Mouse (Mus musculus): ENCODE measurements around the gene Cib4. TPM values are rescaled to one million over a fixed set of nuclear protein-coding genes. Genes with fewer than 3 reads are reported as not detected.

Gene Cib4
- polyA plus RNA-seq, 1 experiment = not detected

- Histone ChIP-seq H3K27me3 (ENCODE audit: control insufficient read depth, insufficient read depth, low read length) (no peaks in the 10 kb centered on the region), H3K36me3 (ENCODE audit: control insufficient read depth, insufficient read depth, low read length) (no peaks in the 10 kb centered on the region), H3K4me3 (ENCODE audit: control insufficient read depth, insufficient read depth, low read length) (no peak overlapping the region), H3K27ac (ENCODE audit: control insufficient read depth, insufficient read depth, low read length) (no peak overlapping the region), H3K4me1 (replicated peaks; ENCODE audit: control insufficient read depth, insufficient read depth, low read length) (no peaks in the 10 kb centered on the region)
- DNase-seq = no peak
- TF ChIP-seq POLR2A (IDR thresholded peaks at IDR 0.05; ENCODE audit: control insufficient read depth, extremely low read depth, insufficient read depth, low read length, poor library complexity) (no peak), CTCF (IDR thresholded peaks at IDR 0.05; ENCODE audit: borderline replicate concordance, control insufficient read depth, extremely low read depth, insufficient read depth, low read length, poor library complexity) (no peak)
- 29% methylated on average over 2 of the region's 2 CpGs for WGBS
Observed at GRCm38 (mm10) chr5:30548681-30549080, 3.0 kb upstream of the Cib4 start.

DNA sequence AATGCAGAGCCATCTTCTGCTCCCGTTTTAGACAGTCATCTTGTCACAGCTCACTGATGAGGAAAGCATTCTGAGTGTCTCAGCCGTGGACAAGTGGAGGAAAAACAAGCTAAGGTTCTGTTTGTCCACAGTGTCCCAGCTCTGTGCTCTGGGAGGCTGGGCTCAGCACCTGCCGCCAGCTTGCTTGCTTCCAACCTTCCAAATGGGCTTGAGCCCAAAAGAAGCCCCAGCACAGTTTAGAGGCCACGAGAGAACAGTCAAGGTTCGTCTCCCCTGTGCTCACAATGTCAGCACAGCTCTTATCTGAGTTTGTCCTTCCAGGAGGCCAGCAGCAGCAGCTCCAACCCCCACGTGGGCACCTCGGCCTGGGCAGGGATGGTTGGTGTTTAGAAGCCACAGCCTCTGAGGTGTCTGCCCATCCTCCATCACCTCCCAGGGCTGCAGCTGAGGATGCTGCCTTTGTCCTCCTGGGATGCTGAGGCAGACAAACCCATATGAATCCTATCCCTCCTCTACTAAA is 9.5 kb downstream of the Cib4 start:
- Histone ChIP-seq H3K36me3 (ENCODE audit: control insufficient read depth, insufficient read depth, low read length) (no peaks in the 10 kb centered on the region), H3K4me1 (replicated peaks; ENCODE audit: control insufficient read depth, insufficient read depth, low read length) (no peaks in the 10 kb centered on the region), H3K27ac (ENCODE audit: control insufficient read depth, insufficient read depth, low read length) (no peak overlapping the region), H3K27me3 (ENCODE audit: control insufficient read depth, insufficient read depth, low read length) (no peaks in the 10 kb centered on the region), H3K4me3 (ENCODE audit: control insufficient read depth, insufficient read depth, low read length) (no peak overlapping the region)
- no peak for DNase-seq
- WGBS = 72% methylated on average over 7 of the region's 7 CpGs
- TF ChIP-seq CTCF (IDR thresholded peaks at IDR 0.05; ENCODE audit: borderline replicate concordance, control insufficient read depth, extremely low read depth, insufficient read depth, low read length, poor library complexity) = no peak
- no peak for TF ChIP-seq POLR2A (IDR thresholded peaks at IDR 0.05; ENCODE audit: control insufficient read depth, extremely low read depth, insufficient read depth, low read length, poor library complexity)

DNA sequence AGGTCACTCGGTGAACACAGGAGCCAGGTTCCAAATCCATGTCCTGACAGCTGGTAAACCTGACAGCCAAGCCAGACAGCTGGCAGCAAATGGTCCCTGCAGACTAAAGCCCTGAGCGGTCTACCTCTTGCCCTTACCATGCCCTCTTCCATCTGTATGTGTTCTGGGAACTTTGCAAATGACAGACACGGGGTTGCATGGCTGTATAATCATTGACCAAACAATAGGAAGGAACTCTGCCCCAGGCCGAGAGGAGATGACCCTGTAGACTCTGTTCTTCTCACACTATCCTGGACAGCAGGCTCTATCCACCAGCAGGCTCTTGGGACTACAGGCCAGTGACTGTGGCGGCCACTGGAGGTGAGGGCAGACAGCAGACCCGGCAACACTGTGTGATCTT is 11.0 kb downstream of the Cib4 start:
- H3K27me3 ChIP-seq (ENCODE audit: control insufficient read depth, insufficient read depth, low read length) = no peaks in the 10 kb centered on the region
- WGBS = 82% methylated on average over 6 of the region's 6 CpGs
- H3K4me1 ChIP-seq (replicated peaks; ENCODE audit: control insufficient read depth, insufficient read depth, low read length) = no peaks in the 10 kb centered on the region
- TF ChIP-seq CTCF (IDR thresholded peaks at IDR 0.05; ENCODE audit: borderline replicate concordance, control insufficient read depth, extremely low read depth, insufficient read depth, low read length, poor library complexity) = no peak
- no peak for TF ChIP-seq POLR2A (IDR thresholded peaks at IDR 0.05; ENCODE audit: control insufficient read depth, extremely low read depth, insufficient read depth, low read length, poor library complexity)
- no peak overlapping the region for H3K4me3 ChIP-seq (ENCODE audit: control insufficient read depth, insufficient read depth, low read length)
- H3K36me3 ChIP-seq (ENCODE audit: control insufficient read depth, insufficient read depth, low read length) = no peaks in the 10 kb centered on the region
- H3K27ac ChIP-seq (ENCODE audit: control insufficient read depth, insufficient read depth, low read length) = no peak overlapping the region
- DNase-seq = no peak

- no peak for DNase-seq
- no peaks in the 10 kb centered on the region for H3K4me1 ChIP-seq (replicated peaks; ENCODE audit: control insufficient read depth, insufficient read depth, low read length)
- no peaks in the 10 kb centered on the region for H3K27me3 ChIP-seq (ENCODE audit: control insufficient read depth, insufficient read depth, low read length)
- no peaks in the 10 kb centered on the region for H3K36me3 ChIP-seq (ENCODE audit: control insufficient read depth, insufficient read depth, low read length)
- TF ChIP-seq POLR2A (IDR thresholded peaks at IDR 0.05; ENCODE audit: control insufficient read depth, extremely low read depth, insufficient read depth, low read length, poor library complexity) = no peak
- TF ChIP-seq CTCF (IDR thresholded peaks at IDR 0.05; ENCODE audit: borderline replicate concordance, control insufficient read depth, extremely low read depth, insufficient read depth, low read length, poor library complexity) = no peak
- WGBS = 65% methylated on average over 4 of the region's 4 CpGs
- H3K27ac ChIP-seq (ENCODE audit: control insufficient read depth, insufficient read depth, low read length) = no peak overlapping the region
- H3K4me3 ChIP-seq (ENCODE audit: control insufficient read depth, insufficient read depth, low read length) = no peak overlapping the region
Observed at GRCm38 (mm10) chr5:30528906-30529305, 16.7 kb downstream of the Cib4 start.

DNA sequence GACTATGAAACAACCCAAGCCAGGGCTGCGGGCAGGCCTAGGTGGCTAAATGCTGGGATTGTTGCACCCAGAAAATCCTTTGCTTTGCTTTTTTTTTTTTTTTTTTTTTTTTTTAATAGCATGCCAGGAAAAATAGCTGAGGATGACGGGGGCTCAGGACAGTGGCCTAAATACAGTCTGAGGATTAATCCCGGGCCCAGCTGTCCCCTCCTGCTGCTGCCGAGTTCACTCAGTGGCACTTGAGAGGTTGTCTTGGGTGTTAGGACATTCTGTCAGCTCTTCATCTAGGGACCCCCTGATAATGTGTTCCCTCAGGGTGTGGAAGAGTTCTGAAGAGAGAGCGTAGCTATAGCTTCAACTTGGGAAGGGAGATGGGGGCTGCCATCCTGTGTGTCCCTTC is 18.5 kb downstream of the Cib4 start:
- Histone ChIP-seq H3K27ac (ENCODE audit: control insufficient read depth, insufficient read depth, low read length) (no peak overlapping the region), H3K4me3 (ENCODE audit: control insufficient read depth, insufficient read depth, low read length) (no peak overlapping the region), H3K4me1 (replicated peaks; ENCODE audit: control insufficient read depth, insufficient read depth, low read length) (no peaks in the 10 kb centered on the region), H3K27me3 (ENCODE audit: control insufficient read depth, insufficient read depth, low read length) (no peaks in the 10 kb centered on the region), H3K36me3 (ENCODE audit: control insufficient read depth, insufficient read depth, low read length) (no peaks in the 10 kb centered on the region)
- DNase-seq = no peak
- 97% methylated on average over 5 of the region's 5 CpGs for WGBS
- no peak for TF ChIP-seq CTCF (IDR thresholded peaks at IDR 0.05; ENCODE audit: borderline replicate concordance, control insufficient read depth, extremely low read depth, insufficient read depth, low read length, poor library complexity)
- no peak for TF ChIP-seq POLR2A (IDR thresholded peaks at IDR 0.05; ENCODE audit: control insufficient read depth, extremely low read depth, insufficient read depth, low read length, poor library complexity)

DNA sequence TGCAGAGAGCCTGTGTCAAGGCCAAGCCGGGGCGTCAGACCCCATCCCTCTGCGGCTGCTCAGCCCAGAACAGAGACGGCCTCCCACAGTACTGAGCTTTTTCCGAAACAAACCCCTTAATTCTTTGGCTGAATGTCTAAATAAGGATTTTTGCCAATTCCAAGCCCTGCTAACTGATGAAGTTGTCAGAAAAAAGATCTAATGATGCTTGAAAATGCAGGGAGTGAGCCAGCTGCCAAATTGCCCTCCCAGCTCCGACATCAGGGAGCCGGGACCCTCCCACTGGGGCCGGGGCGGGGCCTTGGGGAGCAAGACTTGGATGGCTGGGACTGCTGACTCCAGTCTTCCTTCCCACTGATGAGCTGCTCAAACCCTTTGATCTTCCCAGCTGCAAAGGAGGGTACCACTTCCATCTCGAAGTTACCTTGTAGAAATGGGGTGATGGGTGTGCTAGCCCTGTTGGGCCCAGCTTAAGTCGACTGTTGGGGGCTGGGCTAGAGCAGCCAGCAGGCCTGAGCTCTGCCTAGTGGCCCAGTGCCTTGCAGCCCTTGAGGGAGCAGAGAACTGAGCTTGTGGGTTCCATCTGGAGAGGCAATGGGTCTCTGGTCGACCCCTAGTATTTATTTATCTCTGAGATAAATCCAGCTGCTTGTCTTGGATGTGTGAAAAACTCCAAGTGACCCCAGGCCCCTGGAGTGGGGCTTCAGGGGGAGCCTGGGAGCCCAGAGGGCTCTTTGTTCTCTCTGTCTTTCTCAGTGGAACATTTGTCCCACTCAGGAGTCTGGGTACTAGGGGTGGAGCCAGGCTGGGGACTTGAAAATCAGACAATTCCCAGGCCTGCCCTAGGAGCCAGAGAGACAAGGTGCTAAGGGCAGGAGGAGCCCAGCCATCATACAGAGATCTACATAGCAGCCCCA is 19.5 kb downstream of the Cib4 start:
- H3K27me3 ChIP-seq (ENCODE audit: control insufficient read depth, insufficient read depth, low read length) = no peaks in the 10 kb centered on the region
- H3K4me1 ChIP-seq (replicated peaks; ENCODE audit: control insufficient read depth, insufficient read depth, low read length) = no peaks in the 10 kb centered on the region
- H3K36me3 ChIP-seq (ENCODE audit: control insufficient read depth, insufficient read depth, low read length) = no peaks in the 10 kb centered on the region
- no peak for DNase-seq
- TF ChIP-seq CTCF (IDR thresholded peaks at IDR 0.05; ENCODE audit: borderline replicate concordance, control insufficient read depth, extremely low read depth, insufficient read depth, low read length, poor library complexity) (no peak), POLR2A (IDR thresholded peaks at IDR 0.05; ENCODE audit: control insufficient read depth, extremely low read depth, insufficient read depth, low read length, poor library complexity) (no peak)
- H3K4me3 ChIP-seq (ENCODE audit: control insufficient read depth, insufficient read depth, low read length) = no peak overlapping the region
- 80% methylated on average over 12 of the region's 12 CpGs for WGBS
- H3K27ac ChIP-seq (ENCODE audit: control insufficient read depth, insufficient read depth, low read length) = no peak overlapping the region

Data from thymus, adult 2 months (tissue).